In genomic region chr9:86188873-86189272, GRCm38 (mm10) we compare ENCODE assay signal across 18 mouse cellular contexts.
DNase-seq lines count a peak whose midpoint lies in the region; ATAC-seq and TF ChIP-seq lines count a peak whose summit lies in the region.
"Had no signal": no experiment of that assay in that cellular context is flagged by ENCODE, and none has a peak within 500 bp of the region (broad histone marks: within the 10 kb centered on the region; RNA-seq: fewer than 3 reads in every experiment).

No protein-coding gene starts in this region.

- no peaks in the 10 kb centered on the region for H3K27me3 ChIP-seq in forebrain, embryonic 14.5 days (replicated peaks; ENCODE audit: control insufficient read depth, insufficient read depth, low read length)
- peaks cover 6% of the 10 kb centered on the region; the same call in 1 of the 2 replicates for H3K27me3 ChIP-seq in forebrain, embryonic 12.5 days
- no peaks in the 10 kb centered on the region for H3K27me3 ChIP-seq in midbrain, embryonic 10.5 days (ENCODE audit: low read depth, poor library complexity, severe bottlenecking)
- H3K27me3 ChIP-seq in midbrain, postnatal 0 days (ENCODE audit: insufficient read depth, low read length) = no peaks in the 10 kb centered on the region
- H3K27me3 ChIP-seq: heart, embryonic 12.5 days; intestine, embryonic 15.5 days had no signal

- no peak overlapping the region for H3K9ac ChIP-seq in forebrain, embryonic 14.5 days (ENCODE audit: low read length)
- H3K9ac ChIP-seq in forebrain, embryonic 12.5 days = no peak overlapping the region
- no peak overlapping the region for H3K9ac ChIP-seq in midbrain, postnatal 0 days (replicated peaks; ENCODE audit: low read length, poor library complexity, severe bottlenecking)
- H3K9ac ChIP-seq: heart, embryonic 12.5 days; intestine, embryonic 15.5 days had no signal

- TF ChIP-seq CTCF in midbrain, postnatal 0 days (IDR thresholded peaks at IDR 0.05) = no peak

- ATAC-seq in forebrain, embryonic 14.5 days = peak; percentile 29; the same call in 1 of the 2 replicates
- ATAC-seq in forebrain, embryonic 12.5 days (ENCODE audit: low FRiP score) = no peak
- ATAC-seq in midbrain, postnatal 0 days (ENCODE audit: low FRiP score) = no peak
- ATAC-seq: CD4-positive, CD25-positive, alpha-beta regulatory T cell, adult 4 months; intestine, embryonic 15.5 days had no signal

- no peak overlapping the region for H3K4me2 ChIP-seq in forebrain, embryonic 14.5 days (ENCODE audit: low read length)
- no peak overlapping the region for H3K4me2 ChIP-seq in forebrain, embryonic 12.5 days
- H3K4me2 ChIP-seq in midbrain, postnatal 0 days (ENCODE audit: low read depth, low read length, poor library complexity, severe bottlenecking) = no peak overlapping the region
- H3K4me2 ChIP-seq: heart, embryonic 12.5 days; intestine, embryonic 15.5 days had no signal

- no peak overlapping the region for H3K27ac ChIP-seq in forebrain, embryonic 14.5 days (ENCODE audit: low read depth, low read length)
- H3K27ac ChIP-seq in forebrain, embryonic 12.5 days = no peak overlapping the region
- peak overlapping the region; percentile 81 for H3K27ac ChIP-seq in midbrain, embryonic 10.5 days (replicated peaks)
- no peak overlapping the region for H3K27ac ChIP-seq in midbrain, postnatal 0 days (ENCODE audit: low read depth, low read length)
- H3K27ac ChIP-seq: embryonic facial prominence, embryonic 10.5 days; intestine, embryonic 15.5 days had no signal

- no peak overlapping the region for H3K4me3 ChIP-seq in forebrain, embryonic 14.5 days (ENCODE audit: low read depth, low read length)
- no peak overlapping the region for H3K4me3 ChIP-seq in forebrain, embryonic 12.5 days (replicated peaks)
- no peak overlapping the region for H3K4me3 ChIP-seq in midbrain, embryonic 10.5 days
- no peak overlapping the region for H3K4me3 ChIP-seq in midbrain, postnatal 0 days (ENCODE audit: low read depth, low read length)
- H3K4me3 ChIP-seq: embryonic facial prominence, embryonic 10.5 days; heart, embryonic 12.5 days; intestine, embryonic 15.5 days had no signal

- DNase-seq in embryo, embryonic 10.5 days (ENCODE audit: low spot score) = peak; percentile 19
- no peak for DNase-seq in embryo, embryonic 9.5 days (ENCODE audit: extremely low spot score)
- peak; percentile 19 for DNase-seq in forebrain, embryonic 14.5 days (ENCODE audit: low spot score)
- peak; percentile 33 for DNase-seq in midbrain, embryonic 10.5 days (ENCODE audit: low spot score)
- no peak for DNase-seq in midbrain, postnatal 0 days (ENCODE audit: low spot score)
- no peak for DNase-seq in adrenal gland, postnatal 25 days
- DNase-seq: adrenal gland, adult 8-10 months; B cell, adult 2 months; cerebellum, adult 11-12 months; cerebellum, adult 9-10 months; cerebellum, postnatal 25 days; gastrocnemius, postnatal 14 days had no signal

- peaks cover 2% of the 10 kb centered on the region; the same call in 1 of the 2 replicates for H3K4me1 ChIP-seq in forebrain, embryonic 14.5 days (ENCODE audit: control insufficient read depth, insufficient read depth, low read length)
- H3K4me1 ChIP-seq in forebrain, embryonic 12.5 days = peaks cover 24% of the 10 kb centered on the region
- peaks cover 56% of the 10 kb centered on the region for H3K4me1 ChIP-seq in midbrain, embryonic 10.5 days
- H3K4me1 ChIP-seq in midbrain, postnatal 0 days (ENCODE audit: insufficient read depth, low read length) = peaks cover 13% of the 10 kb centered on the region; the same call in 1 of the 2 replicates
- H3K4me1 ChIP-seq: heart, embryonic 12.5 days; intestine, embryonic 15.5 days had no signal

- WGBS in forebrain, embryonic 14.5 days = 2% methylated on average over 2 of the region's 2 CpGs
- WGBS in forebrain, embryonic 12.5 days = 1% methylated on average over 2 of the region's 2 CpGs
- WGBS in midbrain, embryonic 10.5 days = 6% methylated on average over 2 of the region's 2 CpGs
- 11% methylated on average over 2 of the region's 2 CpGs for WGBS in midbrain, postnatal 0 days

- no peaks in the 10 kb centered on the region for H3K9me3 ChIP-seq in forebrain, embryonic 14.5 days (replicated peaks; ENCODE audit: control insufficient read depth, low read length)
- H3K9me3 ChIP-seq in forebrain, embryonic 12.5 days = no peaks in the 10 kb centered on the region
- no peaks in the 10 kb centered on the region for H3K9me3 ChIP-seq in midbrain, embryonic 10.5 days (replicated peaks)
- H3K9me3 ChIP-seq in midbrain, postnatal 0 days (ENCODE audit: low read length) = no peaks in the 10 kb centered on the region
- H3K9me3 ChIP-seq: embryonic facial prominence, embryonic 10.5 days; G1E; heart, embryonic 12.5 days; intestine, embryonic 15.5 days had no signal

- H3K36me3 ChIP-seq in forebrain, embryonic 14.5 days (ENCODE audit: control insufficient read depth, insufficient read depth, low read length) = no peaks in the 10 kb centered on the region
- no peaks in the 10 kb centered on the region for H3K36me3 ChIP-seq in forebrain, embryonic 12.5 days (replicated peaks)
- no peaks in the 10 kb centered on the region for H3K36me3 ChIP-seq in midbrain, embryonic 10.5 days
- no peaks in the 10 kb centered on the region for H3K36me3 ChIP-seq in midbrain, postnatal 0 days (ENCODE audit: insufficient read depth, low read length)
- H3K36me3 ChIP-seq: embryonic facial prominence, embryonic 10.5 days; G1E; heart, embryonic 12.5 days; intestine, embryonic 15.5 days had no signal

Comparison
In these comparisons a context has a peak if more than half of its experiments do, and no peak if none do; other contexts are left out.
1. DNase-seq: peak in embryo, embryonic 10.5 days (single experiment), forebrain, embryonic 14.5 days (single experiment) and midbrain, embryonic 10.5 days (single experiment); none in embryo, embryonic 9.5 days (single experiment), midbrain, postnatal 0 days (single experiment) and adrenal gland, postnatal 25 days (single experiment).